Mouse (Mus musculus): ENCODE data around the gene Cirbp.

Gene Cirbp

DNA sequence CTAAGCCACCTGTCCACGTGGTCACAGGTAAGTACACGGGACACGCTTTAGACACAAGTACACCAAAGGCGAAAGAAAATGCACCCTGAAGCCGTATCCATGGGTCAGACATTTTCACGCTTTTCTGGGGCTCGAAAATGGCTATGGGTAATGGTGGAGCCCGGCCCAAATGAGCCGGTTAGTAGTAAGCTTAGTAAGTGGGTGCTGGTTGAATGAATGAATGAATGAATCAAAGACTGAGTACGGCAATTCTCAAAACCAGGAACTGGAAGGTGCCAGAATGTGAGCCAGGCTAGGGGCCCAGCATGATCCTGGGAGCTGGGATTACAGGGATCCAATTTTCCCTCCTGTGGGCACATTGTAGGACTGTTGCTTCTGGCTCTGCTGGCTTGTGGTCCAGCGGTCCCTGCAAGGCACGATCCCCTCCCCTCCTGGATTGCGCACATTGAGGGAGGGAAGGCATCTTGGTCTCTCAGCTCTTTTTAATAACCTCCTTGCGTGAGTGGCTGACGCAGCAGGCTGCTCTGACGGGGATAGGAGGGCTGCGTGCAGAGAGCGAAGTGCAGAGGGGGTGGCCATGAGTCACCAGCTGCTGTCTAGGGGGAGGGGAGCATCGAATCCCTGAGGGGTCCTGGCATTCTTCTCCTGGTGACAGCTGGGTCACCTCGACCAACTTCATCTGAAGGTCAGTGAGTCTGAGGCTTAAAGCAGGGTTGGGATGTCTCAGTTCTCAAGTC lies at the start of gene Cirbp:
Gene Cirbp (plus strand): TSS at position 594 of the 737 bp plus-strand sequence.
- DNase-seq (ENCODE audit: low spot score in 2 of 2) = peak in 1 of 2 experiments; percentile 71

DNA sequence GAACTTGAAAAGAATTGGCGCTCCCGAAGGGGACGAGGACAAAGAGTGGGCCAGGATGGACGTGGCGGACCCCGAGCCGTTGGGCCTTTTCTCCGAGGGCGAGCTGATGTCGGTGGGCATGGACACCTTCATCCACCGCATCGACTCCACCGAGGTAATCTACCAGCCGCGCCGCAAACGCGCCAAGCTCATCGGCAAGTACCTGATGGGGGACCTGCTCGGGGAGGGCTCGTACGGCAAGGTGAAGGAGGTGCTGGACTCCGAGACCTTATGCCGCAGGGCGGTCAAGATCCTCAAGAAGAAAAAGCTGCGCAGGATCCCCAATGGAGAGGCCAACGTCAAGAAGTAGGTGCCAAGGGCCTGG lies 49.2 kb upstream of the Cirbp start:
- DNase-seq (ENCODE audit: low spot score in 2 of 2) = no peak

DNA sequence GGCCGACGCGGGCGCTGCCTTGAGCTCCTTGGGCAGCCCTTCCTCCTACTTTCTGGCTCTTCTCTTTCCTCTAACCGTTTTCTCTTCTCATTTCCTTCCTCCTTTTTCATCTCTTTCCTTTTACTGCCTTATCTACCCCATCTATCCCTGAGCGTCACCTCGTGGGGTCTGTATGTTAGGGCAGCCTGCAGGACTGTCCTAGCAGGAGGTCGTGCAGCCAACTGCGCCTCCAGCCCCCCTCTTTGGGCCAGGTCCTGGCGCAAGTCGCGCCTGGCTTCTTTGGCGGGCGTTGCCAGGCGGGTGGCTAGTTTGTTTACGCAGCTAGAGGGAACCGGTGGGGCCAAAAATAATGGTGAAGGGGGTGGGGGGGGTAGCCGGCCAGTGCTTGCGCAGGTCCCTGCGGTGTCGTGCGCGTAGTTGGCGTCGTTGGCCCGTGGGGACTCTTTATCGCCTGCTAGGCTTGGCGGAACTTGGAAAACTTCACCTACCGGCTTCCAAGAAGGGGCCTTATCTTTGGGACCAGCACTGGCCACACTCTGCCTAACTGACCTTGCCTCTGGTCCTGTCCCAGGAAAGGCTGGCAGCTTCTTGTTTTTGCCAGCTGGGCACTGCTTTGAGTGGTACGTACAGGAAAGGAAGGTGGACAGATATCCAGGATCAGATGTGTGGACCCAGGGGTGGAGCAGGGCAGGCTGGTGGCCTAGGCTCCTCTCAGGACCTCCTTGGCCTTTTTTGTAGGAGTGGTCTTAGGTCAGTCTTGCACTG lies 48.7 kb upstream of the Cirbp start:
- DNase-seq (ENCODE audit: low spot score in 2 of 2) = no peak

DNA sequence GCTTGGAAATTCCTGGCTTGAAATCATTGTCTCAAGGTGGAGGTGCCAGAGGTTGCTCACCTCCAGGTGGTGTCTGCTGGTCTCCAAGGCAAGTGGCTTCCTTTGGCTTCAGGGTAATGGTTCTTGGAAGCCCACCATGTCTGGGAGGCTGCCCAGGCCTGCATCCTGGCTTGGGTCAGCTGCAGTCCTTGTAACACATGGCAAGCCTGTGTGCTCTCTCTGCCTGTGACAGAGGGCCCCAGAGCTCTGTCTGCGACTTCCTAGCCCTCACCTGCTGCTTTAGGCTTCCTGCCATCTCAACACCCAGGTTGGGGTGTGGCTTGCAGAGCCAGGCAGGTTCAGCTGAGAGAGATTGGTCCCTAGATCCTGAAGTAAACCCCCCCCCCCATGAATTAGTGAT lies 48.0 kb upstream of the Cirbp start:
- DNase-seq (ENCODE audit: low spot score in 2 of 2) = no peak

DNA sequence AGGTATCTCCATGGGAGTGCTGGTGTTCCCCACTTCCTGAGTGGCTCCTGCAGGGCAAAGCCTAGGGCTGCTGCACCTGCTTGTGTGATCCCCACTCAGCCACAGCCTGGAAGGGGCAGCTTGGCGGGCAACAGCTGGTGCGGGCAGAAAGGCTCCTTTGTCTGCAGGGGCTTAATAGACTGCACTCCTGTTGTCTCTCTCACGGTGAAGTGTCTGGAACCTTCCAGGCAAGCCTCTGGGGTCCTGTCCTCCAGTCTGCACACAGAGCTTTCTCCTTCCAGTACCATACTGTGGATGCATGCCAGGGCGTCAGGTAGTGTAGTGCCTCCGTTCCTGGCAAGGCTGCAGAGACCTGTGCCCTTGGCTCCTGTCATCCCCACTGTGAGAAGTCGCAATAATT lies 47.2 kb upstream of the Cirbp start:
- DNase-seq (ENCODE audit: low spot score in 2 of 2) = no peak

DNA sequence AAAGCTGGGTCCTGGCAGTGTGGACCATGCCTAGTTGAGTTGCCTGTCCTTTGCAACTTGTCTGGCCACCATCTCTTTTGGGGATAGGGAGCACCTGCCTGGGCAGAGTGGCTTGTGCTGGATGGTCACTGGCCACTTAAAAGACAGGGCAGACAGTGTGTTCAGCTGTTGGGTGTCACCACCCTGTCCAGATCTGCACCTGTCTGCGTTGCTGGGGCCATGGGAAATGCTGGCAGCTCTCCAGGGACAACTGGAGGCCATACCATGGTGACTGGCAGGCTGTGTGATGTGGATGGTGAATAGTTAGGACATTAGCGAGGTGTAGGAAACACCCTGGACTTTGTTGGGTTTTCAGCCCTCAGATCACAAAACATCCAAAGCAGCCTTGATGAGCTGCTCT lies 45.6 kb upstream of the Cirbp start:
- no peak for DNase-seq (ENCODE audit: low spot score in 2 of 2)

DNA sequence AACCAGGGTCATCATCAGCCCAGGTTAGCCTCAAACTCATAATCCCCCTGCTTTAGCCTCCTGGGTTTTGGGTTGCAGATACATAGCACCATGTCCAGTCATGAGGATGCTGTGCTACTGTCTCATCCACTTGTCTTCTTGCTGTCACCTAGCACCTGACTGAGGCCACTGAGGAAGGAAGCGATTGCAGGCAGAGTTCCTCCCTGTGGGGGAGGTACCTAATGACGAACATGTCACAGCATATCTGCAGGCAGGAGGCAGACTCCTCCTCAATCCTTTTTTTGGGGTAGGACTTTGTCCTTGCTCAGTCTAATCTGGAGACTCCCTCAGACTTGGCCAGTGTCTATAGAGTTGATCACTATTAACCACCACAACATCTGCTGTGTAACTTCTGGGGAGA lies 44.1 kb upstream of the Cirbp start:
- DNase-seq (ENCODE audit: low spot score in 2 of 2) = no peak

DNA sequence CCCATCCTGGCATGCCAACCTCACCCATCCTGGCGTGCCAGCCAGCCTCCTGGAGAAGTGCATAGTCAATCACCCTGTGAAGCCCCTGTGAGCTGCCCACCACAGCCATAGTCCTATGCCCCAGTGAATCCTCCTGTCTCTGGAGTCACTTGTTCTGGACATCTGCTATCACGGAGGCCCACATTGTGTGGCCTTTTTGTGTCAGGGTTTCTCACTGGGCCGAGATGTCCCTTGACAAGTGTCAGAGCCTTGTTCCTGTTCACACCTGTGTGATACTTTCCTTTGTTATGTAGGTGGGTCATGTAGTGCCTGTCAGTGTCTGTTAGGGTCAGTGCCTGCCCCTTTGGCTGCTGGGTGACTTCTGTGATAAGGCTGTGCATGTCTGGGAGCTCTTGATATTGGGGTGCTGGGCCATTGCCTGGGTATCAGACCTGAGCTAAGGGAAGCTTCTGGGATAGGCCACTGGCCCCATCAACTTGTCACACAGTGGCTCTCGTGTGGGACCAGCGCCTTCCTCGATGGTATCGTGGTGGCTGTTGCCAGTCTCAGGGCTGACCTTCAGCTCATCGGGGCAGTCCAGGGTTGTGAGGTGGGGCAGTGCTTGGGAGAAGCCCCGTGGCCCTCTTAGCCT lies 41.7 kb upstream of the Cirbp start:
- DNase-seq (ENCODE audit: low spot score in 2 of 2) = no peak

DNA sequence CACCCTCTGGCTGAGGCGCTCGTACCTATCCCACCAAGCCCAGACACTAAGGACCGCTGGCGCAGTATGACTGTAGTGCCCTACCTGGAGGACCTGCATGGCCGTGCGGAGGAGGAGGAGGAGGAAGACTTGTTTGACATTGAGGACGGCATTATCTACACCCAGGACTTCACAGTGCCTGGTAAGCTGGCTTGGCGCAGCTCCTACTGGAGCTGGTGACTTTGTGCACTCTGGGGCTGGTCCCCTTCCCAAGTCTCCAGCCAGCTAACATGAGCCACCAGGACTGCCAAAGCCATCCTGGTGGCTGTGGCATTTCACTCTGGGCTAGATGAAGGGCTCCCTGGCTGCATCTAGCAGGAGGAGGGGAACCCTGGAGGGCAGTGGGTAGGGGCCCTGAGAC lies 37.9 kb upstream of the Cirbp start:
- DNase-seq (ENCODE audit: low spot score in 2 of 2) = no peak

DNA sequence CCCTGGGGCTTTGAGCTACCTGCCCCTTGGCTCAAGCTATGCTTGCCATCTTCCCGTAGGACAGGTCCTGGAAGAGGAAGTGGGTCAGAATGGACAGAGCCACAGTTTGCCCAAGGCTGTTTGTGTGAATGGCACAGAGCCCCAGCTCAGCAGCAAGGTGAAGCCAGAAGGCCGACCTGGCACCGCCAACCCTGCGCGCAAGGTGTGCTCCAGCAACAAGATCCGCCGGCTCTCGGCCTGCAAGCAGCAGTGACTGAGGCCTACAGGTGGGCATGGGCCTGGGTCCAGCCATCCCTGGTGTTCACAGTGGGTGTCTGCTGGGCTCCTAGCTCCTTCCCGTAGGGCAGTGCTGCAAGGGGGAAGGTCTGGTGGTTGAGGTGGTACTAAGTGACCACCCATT lies 35.9 kb upstream of the Cirbp start:
- DNase-seq (ENCODE audit: low spot score in 2 of 2) = no peak

DNA sequence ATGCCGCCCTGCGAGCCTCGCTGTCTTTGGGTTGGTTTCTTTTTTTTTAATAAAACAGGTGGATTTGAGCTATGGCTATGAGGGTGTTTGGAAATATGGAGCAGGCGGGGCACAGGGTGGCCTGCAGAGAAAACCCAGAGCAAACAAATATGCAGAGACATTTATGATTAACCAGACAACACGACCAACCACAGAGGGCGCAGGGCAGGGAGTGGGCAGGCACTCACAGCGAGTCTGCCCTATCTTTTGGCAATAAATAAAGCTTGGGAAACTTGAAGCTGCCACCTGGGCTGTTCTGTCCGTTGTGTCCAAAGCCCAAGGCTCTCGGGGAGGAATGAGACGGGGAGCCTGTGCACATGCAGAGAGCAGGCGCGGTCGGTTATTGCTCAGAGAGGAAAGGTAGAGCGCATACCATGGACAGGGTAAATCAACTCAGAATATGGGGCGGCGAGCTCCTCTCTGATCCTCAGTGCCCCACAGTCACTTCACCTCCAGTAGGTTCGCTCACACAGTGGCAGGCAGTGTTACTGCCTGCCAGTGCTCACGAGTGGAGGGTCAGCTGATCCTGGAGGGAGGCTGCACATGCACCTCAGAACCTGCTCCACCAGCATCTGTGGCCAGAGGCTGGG lies 35.3 kb upstream of the Cirbp start:
- no peak for DNase-seq (ENCODE audit: low spot score in 2 of 2)

DNA sequence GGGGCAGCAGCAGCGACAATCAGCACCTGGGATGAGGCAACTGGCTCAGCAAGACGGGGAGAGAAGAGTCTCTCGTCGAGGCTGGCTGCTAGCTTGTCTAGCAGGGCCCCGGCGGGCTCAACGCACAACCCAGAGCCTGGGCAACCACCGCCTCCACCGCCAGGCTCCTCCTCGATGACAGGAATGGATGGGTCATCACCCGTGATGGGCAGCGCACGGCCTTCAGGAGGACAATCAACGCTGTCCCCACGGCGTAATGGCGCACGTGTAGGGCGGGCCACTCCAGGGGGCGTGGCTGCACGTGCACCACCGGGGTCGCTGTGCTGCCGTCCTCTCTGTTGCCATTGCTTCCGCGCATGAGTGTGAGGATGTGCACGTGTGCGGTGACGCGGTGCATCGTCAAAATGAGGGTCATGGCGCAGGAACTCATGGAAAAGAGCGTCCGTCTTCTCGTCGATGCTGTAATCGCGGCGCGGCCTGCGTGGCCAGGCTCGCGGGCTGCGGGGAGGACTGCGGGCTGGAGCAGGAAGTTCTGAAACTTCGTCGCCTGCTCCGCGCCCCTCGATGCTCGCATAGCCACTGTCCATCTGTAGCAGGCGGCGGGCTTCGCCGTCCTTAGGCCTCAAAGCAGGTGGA lies 34.4 kb upstream of the Cirbp start:
- peak in 1 of 2 experiments; percentile 65 for DNase-seq (ENCODE audit: low spot score in 2 of 2)

DNA sequence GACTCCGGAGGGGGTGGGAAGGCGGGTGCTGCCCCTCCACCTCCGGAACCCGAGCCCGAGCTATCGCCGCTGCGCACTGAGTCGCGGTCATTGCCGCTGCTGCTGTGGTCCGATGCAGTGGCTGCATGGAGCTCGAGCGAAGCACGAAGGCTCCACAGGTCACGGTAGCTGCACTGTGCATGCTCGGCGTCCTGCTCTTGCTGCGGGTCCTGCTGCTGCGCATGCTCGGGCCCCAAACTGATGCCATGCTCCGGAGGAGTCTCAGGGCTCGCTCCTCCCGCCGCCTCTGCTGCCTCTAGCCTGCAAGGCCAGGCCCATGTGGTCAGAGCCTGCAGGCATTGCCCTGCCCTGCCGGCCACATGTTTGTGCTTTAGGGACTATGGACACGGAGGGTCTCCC lies 33.8 kb upstream of the Cirbp start:
- DNase-seq (ENCODE audit: low spot score in 2 of 2) = peak in 1 of 2 experiments; percentile 35

DNA sequence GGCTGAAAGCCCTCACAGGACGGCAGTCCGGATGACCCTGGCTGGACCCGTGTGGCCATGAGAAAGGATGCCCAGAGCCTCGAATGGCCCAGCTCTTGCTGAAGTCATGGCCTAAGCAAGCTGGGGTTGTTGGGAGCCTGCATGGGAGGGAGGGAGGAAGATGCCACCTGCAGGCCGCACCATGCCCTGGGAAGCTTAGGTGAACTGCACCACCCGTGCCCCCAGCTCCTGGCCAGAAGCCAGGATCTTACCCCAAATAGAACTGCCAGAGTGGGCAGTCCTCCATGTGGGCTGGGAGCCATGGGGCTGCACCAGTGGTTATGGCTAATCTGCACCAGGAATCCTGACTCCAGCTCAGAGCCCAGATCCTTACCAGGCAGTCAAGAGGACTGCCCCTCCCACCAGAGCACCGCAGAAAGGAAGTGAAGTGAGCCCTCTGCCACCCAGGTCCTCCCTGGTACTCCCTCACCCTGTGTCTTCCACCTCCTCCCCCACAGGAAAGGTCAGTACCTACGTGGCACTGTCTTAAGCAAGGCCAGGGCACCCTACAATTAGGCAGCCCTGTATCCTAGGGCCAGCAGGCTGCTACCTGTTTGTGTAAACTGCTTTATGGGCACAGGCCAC lies 32.4 kb upstream of the Cirbp start:
- peak in 1 of 2 experiments; percentile 51 for DNase-seq (ENCODE audit: low spot score in 2 of 2)

DNA sequence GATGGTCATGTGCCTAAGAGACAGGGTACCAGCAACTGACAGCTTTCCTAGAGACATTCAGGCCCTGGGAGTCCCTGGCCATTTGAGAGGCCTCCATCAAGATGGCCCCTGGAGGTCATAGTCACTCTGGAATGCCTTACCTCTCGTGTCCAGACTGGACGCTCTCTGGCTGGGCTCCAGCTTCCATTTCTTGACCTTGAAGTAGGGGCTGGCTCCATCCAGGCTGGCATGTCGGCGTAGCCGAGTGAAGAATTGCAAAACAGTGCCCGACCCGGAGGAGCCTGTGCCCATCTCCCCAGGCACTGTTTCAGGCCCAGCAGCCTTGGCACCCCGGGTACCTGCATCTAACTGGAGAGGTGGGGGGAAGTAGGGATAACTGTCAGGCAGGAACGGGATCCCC lies 31.4 kb upstream of the Cirbp start:
- no peak for DNase-seq (ENCODE audit: low spot score in 2 of 2)

DNA sequence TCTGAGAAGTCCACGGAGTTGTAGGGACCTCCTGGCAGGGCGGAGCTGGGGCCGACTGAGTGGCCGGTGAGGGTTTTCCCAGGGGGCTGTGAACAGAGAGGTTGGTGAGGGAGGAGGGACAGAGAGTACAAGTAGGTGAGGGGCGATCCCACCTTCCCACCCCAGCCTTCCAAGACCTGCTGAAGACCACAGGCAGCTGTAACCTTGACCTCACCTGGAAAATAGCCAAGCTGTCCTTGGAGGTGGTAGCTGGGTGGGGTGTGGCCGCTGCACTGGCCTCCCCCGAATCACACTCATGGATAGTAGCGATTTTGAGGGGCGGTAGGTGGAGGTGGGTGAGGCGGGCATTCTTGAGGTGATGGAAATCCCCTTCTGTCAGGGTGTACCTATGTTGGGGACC lies 30.6 kb upstream of the Cirbp start:
- no peak for DNase-seq (ENCODE audit: low spot score in 2 of 2)

DNA sequence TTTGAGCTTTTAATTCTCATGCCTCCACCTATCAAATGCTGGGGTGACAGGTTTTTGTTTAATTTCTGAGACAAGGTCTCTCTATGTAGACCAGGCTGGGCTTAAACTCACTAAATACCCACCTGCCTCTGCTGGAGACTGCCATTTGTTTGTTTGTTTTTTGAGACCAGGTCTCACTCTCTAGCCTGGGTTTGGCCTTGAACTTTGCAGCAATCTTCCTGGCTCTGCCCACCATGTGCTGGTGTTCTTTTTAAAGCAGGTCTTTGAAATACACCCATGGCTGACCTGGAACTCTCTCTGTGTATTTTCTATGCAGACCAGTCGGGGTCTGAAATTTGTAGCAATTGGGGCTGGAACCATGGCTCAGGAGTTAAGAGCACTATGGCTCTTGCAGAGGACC lies 30.1 kb upstream of the Cirbp start:
- no peak for DNase-seq (ENCODE audit: low spot score in 2 of 2)

DNA sequence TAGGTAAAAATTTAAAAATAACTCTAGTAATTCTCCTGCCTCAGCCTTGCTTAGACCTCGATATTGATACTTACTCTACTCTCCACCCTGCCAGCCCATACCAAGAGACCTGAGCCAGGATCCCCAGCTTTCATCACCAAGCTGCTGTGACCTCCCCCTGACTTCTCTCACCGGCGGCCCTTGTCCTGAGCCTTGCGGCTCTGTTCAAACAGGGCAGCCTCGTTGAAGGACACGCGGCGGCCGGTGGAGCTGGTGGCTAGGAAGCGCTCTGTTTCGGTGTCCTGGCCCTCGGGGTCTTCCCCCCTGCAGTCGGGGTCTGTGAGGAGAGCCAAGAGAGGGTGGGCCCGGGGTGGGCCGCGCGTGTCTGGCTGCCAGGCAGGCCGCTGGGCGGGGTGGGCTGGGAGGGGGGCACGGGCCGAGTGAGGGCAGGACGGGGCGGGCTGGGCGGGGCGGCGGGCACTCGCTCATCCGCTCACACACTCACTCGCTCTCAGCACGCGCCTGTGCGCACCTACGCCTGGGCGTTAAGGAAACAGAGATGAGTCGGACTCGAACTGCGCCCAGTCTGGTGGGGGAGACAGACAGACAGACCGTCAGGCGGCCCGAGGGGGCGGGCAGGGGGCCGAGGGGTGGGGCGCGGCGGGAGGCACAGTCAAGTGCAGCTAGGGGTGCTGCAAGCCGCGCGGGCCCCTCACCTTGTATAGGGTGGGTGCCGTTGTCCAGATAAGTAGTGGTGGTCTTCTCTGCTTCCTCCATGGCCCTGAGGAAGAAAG lies 29.4 kb upstream of the Cirbp start:
- DNase-seq (ENCODE audit: low spot score in 2 of 2) = no peak

DNA sequence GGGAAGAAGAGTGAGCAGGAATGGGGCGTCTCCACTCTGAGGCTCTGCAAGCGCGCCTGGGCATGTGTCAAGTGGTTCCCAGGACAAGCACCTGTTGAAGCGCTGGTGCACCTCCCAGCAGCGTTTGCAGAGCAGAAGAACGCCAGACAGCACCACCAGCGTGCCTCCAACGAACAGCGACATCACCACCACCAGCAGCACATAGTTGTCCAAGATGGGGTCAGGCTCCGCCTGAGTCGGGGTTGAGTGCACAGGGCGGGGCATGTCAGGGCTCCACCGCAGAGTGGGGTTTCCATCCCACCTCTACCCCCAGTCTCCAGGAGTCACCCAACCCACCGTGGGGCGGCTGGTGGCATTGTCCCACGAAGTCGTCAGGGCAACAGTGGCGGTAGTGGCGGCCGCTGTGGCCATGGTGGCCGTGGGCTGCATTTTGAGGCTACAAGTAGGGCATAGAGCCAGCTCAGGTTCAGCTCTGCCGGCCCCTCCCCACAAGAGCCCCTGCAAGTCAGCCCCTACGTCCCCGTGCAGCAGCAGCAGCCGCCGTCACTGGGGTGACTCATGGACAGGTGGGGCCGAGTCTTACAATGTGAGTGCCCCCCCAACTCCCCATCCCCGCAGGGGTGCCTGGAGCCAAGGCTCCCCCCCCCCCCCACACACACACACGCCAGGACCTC lies 28.7 kb upstream of the Cirbp start:
- no peak for DNase-seq (ENCODE audit: low spot score in 2 of 2)

Data from left cerebral cortex, adult 9 months (tissue).